Mouse (Mus musculus): ENCODE results near the gene Klhl20.
"Not testable (repeated sequence)": the region's sequence is repeated elsewhere in the genome, so short reads cannot be mapped to it uniquely, and the experiment has no call there.

Gene Klhl20

GRCm38 (mm10) chr1:161130726-161131664 lies at the start of gene Klhl20:
Gene Klhl20 (minus strand): TSS chr1:161131511.
- DNase-seq (ENCODE audit: low read depth, low spot score) = peak; percentile 97

DNA sequence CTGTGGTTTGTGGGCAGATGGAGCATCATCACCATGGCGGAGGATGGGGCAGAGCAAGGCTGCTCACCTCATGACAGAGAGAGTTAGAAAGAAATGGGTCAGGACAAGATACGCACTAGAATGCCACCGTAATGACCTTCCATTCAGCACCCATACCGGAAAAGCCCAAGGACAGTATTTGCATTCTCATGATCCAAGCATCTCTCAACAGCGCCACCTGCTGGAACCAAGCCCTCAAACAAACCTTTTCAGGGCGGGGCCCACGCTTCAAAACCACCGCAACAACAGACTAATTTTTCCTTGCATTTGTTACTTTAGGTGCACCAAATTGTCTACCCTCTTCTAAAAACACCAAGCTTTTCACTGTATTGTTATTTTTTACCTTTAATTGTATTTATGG lies 49.4 kb upstream of the Klhl20 start:
- peak; percentile 59 for DNase-seq (ENCODE audit: low read depth, low spot score)

GRCm38 (mm10) chr1:161170651-161171050 lies 39.3 kb upstream of the Klhl20 start:
- DNase-seq (ENCODE audit: low read depth, low spot score) = peak; percentile 82

GRCm38 (mm10) chr1:161160266-161160665 lies 29.0 kb upstream of the Klhl20 start:
- no peak for DNase-seq (ENCODE audit: low read depth, low spot score)

GRCm38 (mm10) chr1:161159214-161159613 lies 27.9 kb upstream of the Klhl20 start, which contains the start of gene Tex50:
Gene Tex50 (minus strand): TSS chr1:161159314.
- DNase-seq (ENCODE audit: low read depth, low spot score) = no peak

DNA sequence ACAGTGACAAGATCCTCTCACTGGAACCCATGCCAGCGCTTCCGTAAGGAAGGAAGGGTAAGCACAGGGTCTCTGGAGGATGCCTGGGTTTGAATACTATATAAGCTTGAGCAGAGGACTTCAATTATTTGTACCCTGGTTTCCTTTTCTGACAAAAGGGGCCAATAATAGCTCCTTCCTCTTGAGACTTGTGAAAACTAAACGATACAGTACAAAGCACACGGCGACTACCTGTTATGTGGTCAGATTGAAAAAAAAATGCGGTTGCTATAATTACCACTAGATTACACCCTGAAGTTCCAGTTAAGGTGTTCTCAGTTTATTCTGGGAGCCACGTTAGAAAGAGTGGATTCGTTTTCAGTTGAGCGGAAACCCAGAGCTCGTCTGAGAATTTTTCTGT lies 25.2 kb upstream of the Klhl20 start:
- DNase-seq (ENCODE audit: low read depth, low spot score) = peak; percentile 53

GRCm38 (mm10) chr1:161151098-161151497 lies 19.8 kb upstream of the Klhl20 start:
- no peak for DNase-seq (ENCODE audit: low read depth, low spot score)

GRCm38 (mm10) chr1:161147888-161148287 lies 16.6 kb upstream of the Klhl20 start:
- DNase-seq (ENCODE audit: low read depth, low spot score) = no peak

DNA sequence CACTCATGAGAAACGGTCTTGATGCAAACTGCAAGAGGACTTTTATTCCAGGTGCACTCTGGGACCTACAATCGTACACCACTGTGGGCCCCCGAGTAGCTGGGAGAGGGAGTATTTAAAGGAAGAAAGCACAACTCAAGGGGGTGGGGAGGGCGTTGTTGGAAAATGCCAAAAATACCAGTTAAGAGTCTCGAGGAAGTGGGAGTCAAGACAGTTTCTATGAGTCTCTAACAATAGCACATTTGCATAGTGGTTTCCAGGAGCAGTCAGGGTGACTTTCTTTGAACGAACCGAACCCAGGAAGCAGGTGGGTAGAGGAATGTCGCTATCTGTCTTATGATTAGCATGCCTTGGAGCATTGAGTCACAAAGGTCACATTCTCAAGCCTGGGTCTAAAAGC lies 14.3 kb upstream of the Klhl20 start:
- DNase-seq (ENCODE audit: low read depth, low spot score) = not testable (repeated sequence)

GRCm38 (mm10) chr1:161143216-161143615 lies 11.9 kb upstream of the Klhl20 start:
- no peak for DNase-seq (ENCODE audit: low read depth, low spot score)

DNA sequence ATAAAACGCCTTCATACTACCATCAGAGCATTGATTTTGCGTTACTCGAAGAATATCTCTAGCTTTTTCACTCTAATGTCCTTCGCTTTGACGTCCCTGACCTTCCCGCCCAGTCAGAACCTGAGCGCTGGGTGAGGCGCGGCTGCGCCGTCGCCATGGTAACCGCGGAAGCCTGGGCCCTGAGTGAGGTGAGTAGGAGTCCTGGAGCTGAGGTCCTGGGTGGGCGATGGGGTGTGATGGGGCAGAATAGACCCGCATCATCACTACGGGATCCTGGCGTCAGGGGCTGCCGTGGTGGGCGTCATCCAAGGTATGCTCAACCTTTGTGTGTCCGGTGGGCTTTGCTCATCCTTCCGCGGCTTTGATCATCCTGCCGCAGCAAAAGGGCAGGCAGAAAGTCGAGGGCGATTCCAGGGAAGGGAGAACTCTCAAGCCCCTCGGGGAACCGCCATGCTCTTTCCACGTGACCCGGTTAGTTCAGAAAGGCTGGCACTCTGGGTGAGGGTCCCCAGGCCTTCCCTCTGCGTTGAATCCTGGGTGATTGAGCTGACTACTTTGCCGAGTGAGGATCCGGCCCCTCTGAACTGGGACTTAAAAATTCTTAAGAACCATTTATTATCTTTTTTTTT lies 11.3 kb upstream of the Klhl20 start, which contains the start of gene Ankrd45:
Ankrd45 (plus strand) TSS at position 161 of the 629 bp plus-strand sequence.
- no peak for DNase-seq (ENCODE audit: low read depth, low spot score)

DNA sequence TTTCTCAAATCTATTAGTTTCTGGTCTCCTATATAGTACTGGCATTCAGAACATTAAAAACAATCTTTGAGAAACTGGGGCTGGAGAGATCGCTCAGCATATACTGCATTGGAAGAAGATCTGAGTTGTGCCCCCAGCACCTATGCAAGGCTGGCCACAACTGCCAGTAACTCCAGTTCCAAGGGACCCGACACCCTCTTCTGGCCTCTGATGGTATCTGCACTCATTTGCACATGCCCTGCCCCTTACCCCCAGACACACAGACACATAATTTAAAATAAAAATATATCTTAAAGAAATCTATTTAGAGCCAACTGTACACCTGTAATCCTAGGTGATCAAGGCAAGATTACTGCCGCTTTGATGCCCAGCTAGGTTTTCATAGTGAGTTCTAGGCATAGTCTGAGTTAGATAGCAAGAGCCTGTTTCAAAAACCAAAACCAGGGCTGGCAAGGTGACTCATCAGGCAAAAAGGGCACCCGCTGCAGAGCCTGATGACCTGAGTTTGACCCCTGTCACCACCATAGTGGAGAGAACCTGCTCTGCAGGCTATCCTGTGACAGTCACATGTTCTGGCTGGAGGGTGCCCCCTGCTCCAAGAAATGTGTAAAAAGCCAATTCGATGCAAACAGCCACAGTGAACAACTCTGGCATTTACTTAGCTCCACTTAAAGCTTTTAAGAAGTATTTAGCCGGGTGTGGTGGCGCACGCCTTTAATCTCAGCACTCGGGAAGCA lies 8.9 kb upstream of the Klhl20 start:
- DNase-seq (ENCODE audit: low read depth, low spot score) = peak; percentile 42

DNA sequence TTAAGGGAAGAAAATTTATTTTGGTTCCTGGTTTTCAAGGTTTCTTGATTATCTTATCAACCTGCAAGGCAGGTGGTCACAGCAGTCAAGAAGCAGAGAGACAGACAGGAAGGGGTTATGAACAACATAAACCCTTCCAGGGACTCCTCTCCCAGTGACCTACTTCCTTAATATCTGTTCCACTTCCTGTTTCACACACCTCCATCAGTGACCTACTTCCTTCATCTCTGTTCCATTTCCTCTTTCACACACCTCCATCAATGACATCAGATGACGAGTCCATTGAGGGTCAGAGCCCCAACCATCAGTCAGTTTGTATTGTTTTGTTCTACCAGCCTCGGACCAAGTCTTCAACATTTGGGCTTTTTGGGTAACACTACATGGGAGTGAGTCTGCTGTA lies 8.2 kb upstream of the Klhl20 start:
- DNase-seq (ENCODE audit: low read depth, low spot score) = peak; percentile 84

- DNase-seq (ENCODE audit: low read depth, low spot score) = no peak
Observed at GRCm38 (mm10) chr1:161126461-161126860, 4.8 kb downstream of the Klhl20 start.

DNA sequence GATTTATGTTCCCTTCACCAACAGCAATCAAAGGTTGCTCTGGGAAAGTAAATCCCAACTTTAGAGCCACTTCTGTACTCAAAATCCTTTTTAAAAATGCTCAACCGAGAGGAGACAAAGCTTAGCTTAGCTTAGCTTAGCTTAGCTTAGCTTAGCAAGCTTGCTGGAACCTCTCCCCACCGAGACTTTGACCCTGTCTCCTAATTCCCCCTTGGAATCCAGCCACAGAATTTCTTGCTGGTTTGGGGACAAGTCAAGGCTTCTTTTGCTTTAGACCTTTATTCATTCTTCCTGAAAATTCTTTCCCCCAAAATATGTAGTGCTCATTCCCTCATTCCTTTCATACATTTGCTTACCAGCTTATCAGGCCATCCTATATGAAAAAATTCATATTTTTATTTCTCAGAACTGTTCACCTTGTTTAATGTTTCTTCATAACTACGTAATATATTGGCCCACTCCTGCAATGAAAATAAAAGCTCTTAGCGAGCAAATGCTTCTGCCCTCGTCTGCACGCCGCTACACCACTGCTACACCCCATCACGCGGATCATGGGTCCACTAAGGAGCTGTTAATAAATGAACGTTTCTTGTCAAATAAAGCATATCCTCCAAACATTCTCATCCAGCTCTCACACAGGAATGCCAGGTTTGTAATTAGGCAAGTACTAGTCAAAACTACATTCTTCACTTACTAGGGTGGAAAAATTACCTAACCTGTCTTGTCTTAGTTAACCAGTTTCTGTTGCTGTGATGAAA lies 8.5 kb downstream of the Klhl20 start:
- DNase-seq (ENCODE audit: low read depth, low spot score) = no peak

DNA sequence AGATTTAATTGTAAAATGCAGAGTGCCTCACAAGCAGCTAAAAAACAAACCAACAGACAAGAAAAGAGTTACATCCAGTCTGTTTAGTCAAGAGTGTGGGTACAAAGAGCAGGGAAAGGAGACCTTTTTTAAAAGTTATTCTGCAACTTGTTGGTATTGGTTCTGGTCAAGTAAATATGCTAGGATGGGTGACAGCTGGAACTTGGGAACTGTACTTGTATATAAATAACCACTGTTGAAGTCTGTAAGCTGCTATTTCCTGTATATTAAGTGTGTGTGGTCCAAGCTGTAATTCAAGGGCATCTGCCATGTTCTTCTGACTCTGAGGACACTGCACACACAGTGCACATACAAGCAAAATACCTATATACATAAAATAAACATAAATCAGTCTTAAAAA lies 16.7 kb downstream of the Klhl20 start:
- no peak for DNase-seq (ENCODE audit: low read depth, low spot score)

GRCm38 (mm10) chr1:161109216-161109615 lies 22.1 kb downstream of the Klhl20 start:
- DNase-seq (ENCODE audit: low read depth, low spot score) = no peak

DNA sequence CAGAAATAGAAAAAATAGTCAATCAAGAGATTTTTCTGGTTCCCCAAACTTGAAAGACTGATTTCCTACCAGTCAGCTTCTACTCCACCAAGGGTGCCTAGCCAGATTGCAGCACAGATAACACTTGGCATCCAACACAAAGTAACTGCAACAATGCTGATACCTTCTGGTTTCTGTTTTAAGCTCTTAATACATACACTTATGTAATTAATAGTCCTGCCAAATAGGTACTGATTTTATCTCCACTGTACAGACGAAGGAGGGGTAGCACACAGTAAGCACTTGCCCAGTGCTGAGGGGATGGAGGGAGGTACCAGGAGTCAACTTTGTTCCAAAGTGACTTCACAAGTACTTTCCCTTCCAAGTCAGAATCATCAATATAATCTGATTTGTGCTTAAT lies 27.5 kb downstream of the Klhl20 start:
- DNase-seq (ENCODE audit: low read depth, low spot score) = no peak

DNA sequence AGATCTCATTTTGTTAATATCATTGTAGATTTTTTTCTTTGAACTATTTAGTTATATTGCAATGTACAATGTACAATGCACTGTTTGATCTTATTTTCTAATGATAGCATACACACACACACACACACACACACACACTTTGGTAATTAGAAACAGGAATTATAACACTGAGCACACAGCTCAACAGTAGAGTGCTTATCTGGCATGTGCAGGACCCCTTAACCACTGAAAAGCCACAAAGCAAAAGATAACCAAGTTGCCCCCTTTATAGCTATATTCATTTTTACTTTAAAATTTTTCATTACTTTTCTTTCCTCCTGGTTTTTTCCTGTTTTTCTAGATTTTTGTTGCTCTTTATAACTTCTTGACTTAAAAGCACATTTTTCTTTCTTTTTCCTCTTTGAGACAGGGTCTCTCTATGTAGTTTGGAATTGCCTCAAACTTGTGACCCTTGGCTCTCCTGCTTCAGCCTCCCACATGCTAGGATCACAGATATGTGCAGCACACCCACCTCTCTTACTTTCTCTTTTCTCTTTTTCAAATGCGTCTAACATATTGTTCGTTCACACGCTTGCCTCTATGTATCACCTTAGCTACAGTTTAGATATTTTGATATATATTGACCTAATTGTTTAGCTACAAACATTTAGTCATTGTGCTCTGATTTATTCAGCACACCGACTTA lies 31.4 kb downstream of the Klhl20 start:
- no peak for DNase-seq (ENCODE audit: low read depth, low spot score)

DNA sequence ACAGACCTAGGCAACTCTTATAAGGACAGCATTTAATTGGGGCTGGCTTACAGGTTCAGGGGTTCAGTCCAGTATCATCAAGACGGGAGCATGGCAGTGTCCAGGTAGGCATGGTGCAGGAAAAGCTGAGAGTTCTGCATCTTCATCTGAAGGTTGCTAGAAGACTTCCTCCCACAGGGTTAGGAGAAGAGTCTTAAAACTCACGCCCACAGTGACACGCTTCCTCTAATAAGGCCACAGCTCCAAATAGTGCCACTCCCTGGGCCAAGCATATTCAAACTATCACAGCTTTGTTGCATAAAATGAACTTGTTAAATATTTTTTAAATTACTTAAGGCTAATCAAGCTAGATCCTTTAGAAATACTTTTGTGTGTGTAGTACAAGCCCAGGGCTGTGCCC lies 54.1 kb downstream of the Klhl20 start:
- no peak for DNase-seq (ENCODE audit: low read depth, low spot score)

GRCm38 (mm10) chr1:161076238-161076637 lies 55.1 kb downstream of the Klhl20 start:
- DNase-seq (ENCODE audit: low read depth, low spot score) = peak; percentile 27
